Mouse (Mus musculus) testis, adult 2 months (tissue): ENCODE data around the gene Urm1.
A peak's percentile ranks its signal among the peaks of the same experiment; 100 is the strongest.

Source experiments
- CTCF ChIP-seq: fragments of 200-500 bp; IDR thresholded peaks from 2 replicates; pipeline ENCODE4 v1.5.1; 2012; ENCODE audit warnings: low read depth, mild to moderate bottlenecking, inconsistent platforms, low read length, moderate library complexity; ENCODE audit not compliant: control insufficient read depth, insufficient read depth, insufficient replicate concordance
- POLR2A ChIP-seq: fragments of 200-500 bp; IDR thresholded peaks from 2 replicates; pipeline ENCODE4 v1.6.1; 2012; ENCODE audit warnings: low read depth, mild to moderate bottlenecking, inconsistent platforms, low read length, moderate library complexity; ENCODE audit not compliant: control insufficient read depth

DNA sequence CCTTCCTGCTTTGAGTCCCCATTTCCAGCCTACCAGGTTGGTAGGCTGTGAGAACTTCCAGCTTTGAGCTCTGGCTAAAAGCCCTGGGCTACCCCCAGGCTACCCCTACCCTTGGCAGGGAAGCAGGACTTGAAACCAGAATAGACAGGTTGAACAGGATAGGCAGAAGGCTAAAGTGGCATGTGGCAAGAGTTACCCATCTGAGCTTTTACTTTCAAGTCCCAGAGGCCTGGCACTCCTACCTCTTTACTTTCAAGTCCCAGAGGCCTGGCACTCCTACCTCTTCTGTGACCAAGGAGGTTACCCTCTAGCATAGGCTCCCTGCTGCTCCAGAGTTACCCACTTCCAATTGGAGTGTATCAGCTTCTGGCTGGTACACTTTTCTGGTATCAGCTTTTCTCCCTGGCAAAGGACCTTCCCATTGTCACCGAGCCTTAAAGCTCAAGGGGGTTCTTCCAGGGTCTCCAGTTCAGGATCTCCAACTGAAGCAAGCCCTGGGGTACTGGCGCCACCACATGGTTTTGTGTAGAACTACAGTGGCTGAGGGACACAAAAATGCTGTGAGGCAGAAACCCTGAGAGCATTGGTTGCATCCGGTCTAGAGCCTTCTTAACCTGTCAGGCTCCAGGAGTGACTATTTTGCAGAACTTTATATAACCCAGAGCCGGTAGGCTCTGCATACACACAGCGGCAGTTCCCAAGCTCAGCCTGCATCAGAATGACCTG lies 39.0 kb downstream of the Urm1 start:
- TF ChIP-seq CTCF (peak; percentile 52; the same call in 1 of the 2 replicates), POLR2A (no peak)
